Mouse (Mus musculus) embryonic facial prominence, embryonic 11.5 days (tissue): ENCODE measurements at regions not wholly inside any gene's neighbourhood (a gene's known extent, or its start where the extent isn't known, plus 50 kb on each side); places are given as distances from the start of the nearest gene placed in this dataset.

Experiments used
- ATAC-seq: fragments of 200-750 bp; cut with Nextera tagmentation; replicated peaks from 2 replicates; pipeline ENCODE4 v1.8.0; 2017; ENCODE audit warnings: low read depth; ENCODE audit not compliant: insufficient number of reproducible peaks, low FRiP score, low TSS enrichment
- DNase-seq: peaks from one replicate; pipeline ENCODE4 v3.0.0-alpha.2; 2015; ENCODE audit warnings: low spot score
- H3K27ac ChIP-seq: fragments of 300-500 bp; sonication (generic); replicated peaks from 2 replicates; pipeline ENCODE4 v1.5.1; 2014; ENCODE audit warnings: mild to moderate bottlenecking, low read depth, low read length, control low read depth
- H3K27me3 ChIP-seq: fragments of 300-500 bp; sonication (generic); 2 replicates; pipeline ENCODE4 v1.6.1; 2014; ENCODE audit warnings: mild to moderate bottlenecking, low read length, moderate library complexity, mixed read lengths; ENCODE audit not compliant: control insufficient read depth, insufficient read depth
- H3K36me3 ChIP-seq: fragments of 300-500 bp; sonication (generic); replicated peaks from 2 replicates; pipeline ENCODE4 v1.6.1; 2014; ENCODE audit warnings: low read depth, mild to moderate bottlenecking, low read length, moderate library complexity, mixed read lengths; ENCODE audit not compliant: control insufficient read depth, insufficient read depth
- H3K4me1 ChIP-seq: fragments of 300-500 bp; sonication (generic); 2 replicates; pipeline ENCODE4 v1.6.1; 2014; ENCODE audit warnings: low read length, mixed read lengths; ENCODE audit not compliant: control insufficient read depth, insufficient read depth
- H3K4me2 ChIP-seq: fragments of 300-500 bp; sonication (generic); 2 replicates; pipeline ENCODE4 v1.6.1; 2014; ENCODE audit warnings: low read depth, mild to moderate bottlenecking, control low read depth, low read length, moderate library complexity
- H3K4me3 ChIP-seq: fragments of 300-500 bp; sonication (generic); 2 replicates; pipeline ENCODE4 v1.5.1; 2014; ENCODE audit warnings: low read depth, low read length, control low read depth
- H3K9ac ChIP-seq: fragments of 300-500 bp; sonication (generic); replicated peaks from 2 replicates; pipeline ENCODE4 v1.6.1; 2014; ENCODE audit warnings: mild to moderate bottlenecking, control low read depth, low read length
- H3K9me3 ChIP-seq: fragments of 300-500 bp; sonication (generic); replicated peaks from 2 replicates; pipeline ENCODE4 v1.6.1; 2016; ENCODE audit warnings: mild to moderate bottlenecking, low read length, inconsistent platforms, mixed read lengths; ENCODE audit not compliant: control insufficient read depth
- WGBS: fragments of 180-500 bp; shearing (Covaris S2); extraction: QIAGEN DNeasy Blood & Tissue Kit; methylation state at CpG from one replicate; pipeline ENCODE4 v1.1.7; 2014; 5-methylcytosine and 5-hydroxymethylcytosine counted together

GRCm38 (mm10) chrX:136321692-136322091 is 51.6 kb downstream of the Bex3 start:
- no peak for ATAC-seq
- no peak overlapping the region for H3K27ac ChIP-seq
- peak; percentile 74 for DNase-seq
- H3K9ac ChIP-seq = no peak overlapping the region
- no peaks in the 10 kb centered on the region for H3K9me3 ChIP-seq
- H3K4me3 ChIP-seq = no peak overlapping the region
- no peak overlapping the region for H3K4me2 ChIP-seq
- no peaks in the 10 kb centered on the region for H3K4me1 ChIP-seq
- H3K27me3 ChIP-seq = no peaks in the 10 kb centered on the region
- 8% methylated on average over 3 of the region's 3 CpGs for WGBS
- H3K36me3 ChIP-seq = no peaks in the 10 kb centered on the region

GRCm38 (mm10) chrX:136365809-136366208 is 95.8 kb downstream of the Bex3 start:
- Histone ChIP-seq H3K9ac (no peak overlapping the region), H3K4me3 (no peak overlapping the region), H3K36me3 (no peaks in the 10 kb centered on the region), H3K4me1 (no peaks in the 10 kb centered on the region), H3K4me2 (no peak overlapping the region), H3K27ac (no peak overlapping the region), H3K27me3 (no peaks in the 10 kb centered on the region), H3K9me3 (no peaks in the 10 kb centered on the region)
- ATAC-seq (no peak), DNase-seq (no peak)
- WGBS = 74% methylated on average over 2 of the region's 2 CpGs
